Mouse (Mus musculus): ENCODE measurements around the gene Rae1.

GRCm38 (mm10) chr2:173061443-173062351 is 61.8 kb downstream of the Rae1 start:
- TF ChIP-seq HCFC1 (IDR thresholded peaks at IDR 0.05; ENCODE audit: borderline replicate concordance, insufficient read depth, low read length) (no peak), MAFK (IDR thresholded peaks at IDR 0.05; ENCODE audit: insufficient read depth, low read depth, low read length) (no peak)
